Mouse (Mus musculus) brown adipose tissue, adult 24 weeks (tissue): ENCODE data around the gene Slain1. TPM values are rescaled to one million over a fixed set of nuclear protein-coding genes. Genes with fewer than 3 reads are reported as not detected.
"Not testable (repeated sequence)": the region's sequence is repeated elsewhere in the genome, so short reads cannot be mapped to it uniquely, and the experiment has no call there.

Experiments used
- H3K27ac ChIP-seq: fragments of 200-500 bp; replicated peaks from 2 replicates; pipeline ENCODE4 v1.5.1; 2012; ENCODE audit warnings: low read depth, mild to moderate bottlenecking, low read length
- H3K4me1 ChIP-seq: fragments of 200-500 bp; 2 replicates; pipeline ENCODE4 v1.6.1; 2012; ENCODE audit warnings: low read length, mixed read lengths; ENCODE audit not compliant: control insufficient read depth, insufficient read depth, insufficient read length
- H3K4me3 ChIP-seq: fragments of 200-500 bp; 2 replicates; pipeline ENCODE4 v1.5.1; 2012; ENCODE audit warnings: low read depth, mild to moderate bottlenecking, low read length, moderate library complexity; ENCODE audit not compliant: insufficient read depth
- polyA plus RNA-seq: library from polyadenylated mRNA; stranded (reverse); fragments of >200 nt; gene quantifications from 2 replicates; pipeline ENCODE4 v1.2.4, GENCODE M21; 2012; ENCODE audit not compliant: missing spikeins, insufficient read depth, insufficient read length

Slain1 gene
- polyA plus RNA-seq, 1 experiment = not detected

DNA sequence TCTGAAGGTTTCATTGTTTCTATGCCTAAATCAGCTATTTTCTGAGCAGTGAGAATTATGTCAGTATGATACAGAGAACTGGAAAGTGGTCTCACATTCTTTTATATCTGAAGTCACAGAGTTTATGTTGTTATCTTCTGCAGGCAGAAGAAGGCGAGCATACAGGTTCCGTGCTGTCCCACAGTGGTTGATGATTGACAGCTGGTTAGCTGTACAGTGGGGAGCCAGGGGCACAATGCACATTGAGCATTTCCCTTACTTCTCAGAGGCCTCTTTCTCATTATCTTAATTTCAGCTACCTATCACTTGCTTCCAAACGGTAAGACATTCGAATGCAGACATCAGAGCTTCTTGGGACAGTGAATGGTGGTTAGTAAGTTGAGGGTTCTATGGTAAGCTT lies 73.8 kb downstream of the Slain1 start:
- Histone ChIP-seq H3K4me1 (peaks cover 3% of the 10 kb centered on the region), H3K4me3 (no peak overlapping the region), H3K27ac (no peak overlapping the region)

GRCm38 (mm10) chr14:103728506-103728905 lies 78.5 kb downstream of the Slain1 start:
- Histone ChIP-seq H3K4me3 (no peak overlapping the region), H3K4me1 (no peaks in the 10 kb centered on the region), H3K27ac (no peak overlapping the region)

GRCm38 (mm10) chr14:103728951-103729725 lies 79.1 kb downstream of the Slain1 start:
- H3K4me1 ChIP-seq = no peaks in the 10 kb centered on the region
- no peak overlapping the region for H3K27ac ChIP-seq
- H3K4me3 ChIP-seq = no peak overlapping the region

DNA sequence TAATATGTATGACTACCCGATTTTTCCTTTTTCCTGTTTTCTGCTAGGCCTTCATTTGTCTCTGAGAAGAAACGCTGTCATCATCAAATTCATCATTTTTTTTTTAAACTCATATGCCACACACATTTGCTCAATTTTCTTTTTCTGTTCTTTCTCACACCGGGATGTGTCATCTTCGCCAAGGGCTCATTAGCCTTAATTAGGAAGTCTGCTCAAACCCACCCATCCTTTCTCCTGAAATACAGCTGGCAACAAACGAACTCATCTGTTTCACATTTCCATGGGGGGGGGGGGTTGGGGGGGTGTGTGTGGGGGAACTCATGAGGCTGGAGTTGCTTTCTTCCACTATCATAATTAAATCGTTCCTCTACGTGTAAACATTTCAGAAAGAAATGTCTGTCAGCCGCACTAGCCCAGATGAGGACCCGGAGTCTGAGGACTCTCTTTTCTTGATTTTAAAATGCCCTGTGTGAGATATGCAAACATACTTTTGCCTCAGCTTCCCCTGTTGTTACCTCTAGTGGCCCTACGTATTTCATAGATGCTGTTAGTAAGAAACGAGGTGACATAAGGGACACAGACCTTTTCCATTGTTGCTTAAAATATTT lies 79.8 kb downstream of the Slain1 start:
- Histone ChIP-seq H3K4me3 (no peak overlapping the region), H3K4me1 (no peaks in the 10 kb centered on the region), H3K27ac (no peak overlapping the region)

DNA sequence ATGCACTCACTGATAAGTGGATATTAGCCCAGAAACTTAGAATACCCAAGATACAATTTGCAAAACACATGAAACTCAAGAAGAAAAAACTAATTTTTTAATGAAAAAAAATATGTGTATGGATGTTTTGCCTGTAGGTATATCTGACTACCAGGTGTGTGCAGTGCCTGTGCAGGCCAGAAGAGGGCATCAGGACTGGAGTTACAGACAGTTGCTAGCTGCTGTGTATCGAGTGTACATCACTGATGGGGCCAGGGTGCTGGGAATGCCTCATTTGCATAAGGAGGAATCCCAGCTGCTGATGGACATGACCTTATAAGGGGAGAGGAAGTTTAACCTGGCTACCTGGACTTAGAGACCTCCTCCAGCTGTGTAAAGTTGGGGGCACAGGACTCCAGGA lies 82.6 kb downstream of the Slain1 start:
- H3K4me1 ChIP-seq = no peaks in the 10 kb centered on the region
- H3K27ac ChIP-seq = no peak overlapping the region
- no peak overlapping the region for H3K4me3 ChIP-seq

GRCm38 (mm10) chr14:103741216-103741615 lies 91.2 kb downstream of the Slain1 start:
- peak overlapping the region; percentile 47; the same call in 1 of the 2 replicates for H3K27ac ChIP-seq
- H3K4me3 ChIP-seq = no peak overlapping the region
- no peaks in the 10 kb centered on the region for H3K4me1 ChIP-seq

DNA sequence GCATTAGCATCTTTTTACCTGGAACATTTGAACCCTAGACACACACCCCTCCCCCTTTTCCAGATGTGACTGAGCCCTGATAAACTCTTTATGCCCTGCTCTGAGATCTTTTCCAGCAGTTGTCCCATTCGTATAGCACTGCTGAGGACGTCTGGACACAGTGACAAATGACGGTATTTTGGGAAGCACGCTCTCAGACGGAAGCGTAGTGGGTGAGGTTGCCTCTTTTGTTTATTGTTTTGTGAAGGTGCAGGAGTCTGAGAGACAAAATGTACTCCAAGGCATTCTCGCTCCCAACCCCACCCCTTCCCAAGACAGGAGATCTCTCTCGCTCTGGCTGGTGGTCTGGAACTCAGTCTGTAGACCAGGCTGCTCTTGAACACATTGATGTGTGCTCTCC lies 92.1 kb downstream of the Slain1 start:
- Histone ChIP-seq H3K4me3 (no peak overlapping the region), H3K27ac (peak overlapping the region; percentile 73), H3K4me1 (no peaks in the 10 kb centered on the region)

DNA sequence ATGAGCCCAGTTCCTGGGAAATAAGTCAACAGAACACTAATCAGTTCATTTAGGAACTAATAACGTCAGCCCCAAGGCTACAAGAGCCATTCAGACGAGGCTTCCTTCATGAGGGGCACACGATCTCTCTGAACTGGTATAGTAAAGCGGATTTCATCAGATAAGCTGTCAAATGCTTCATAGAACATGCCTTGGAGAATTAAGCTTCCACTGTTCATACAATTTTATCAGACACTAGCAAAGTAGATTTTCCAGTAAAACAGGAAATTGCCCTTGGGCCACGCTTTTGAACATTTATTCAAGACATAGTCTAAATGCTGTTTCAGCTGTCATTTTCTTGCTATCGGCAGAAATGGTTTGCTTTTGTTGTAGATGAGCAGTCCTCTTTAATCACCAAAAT lies 97.3 kb downstream of the Slain1 start:
- Histone ChIP-seq H3K4me3 (no peak overlapping the region), H3K27ac (no peak overlapping the region), H3K4me1 (no peaks in the 10 kb centered on the region)

DNA sequence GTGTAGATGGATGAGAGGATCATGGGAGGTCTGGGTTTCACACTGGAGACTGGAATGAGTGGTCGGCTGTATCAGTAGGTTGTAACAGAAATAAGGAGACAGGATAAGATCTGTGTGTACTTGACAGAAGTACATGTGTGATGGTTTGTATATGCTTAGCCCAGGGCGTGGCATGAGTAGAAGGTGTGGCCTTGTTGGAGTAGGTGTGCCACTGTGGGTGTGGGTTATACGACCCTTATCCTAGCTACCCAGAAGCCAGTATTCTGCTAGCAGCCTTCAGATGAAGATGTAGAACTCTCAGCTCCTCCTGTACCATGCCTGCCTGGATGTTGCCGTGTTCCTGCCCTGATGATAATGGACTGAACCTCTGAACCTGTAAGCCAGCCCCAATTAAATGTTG lies 100.6 kb downstream of the Slain1 start:
- H3K4me1 ChIP-seq, H3K4me3 ChIP-seq, H3K27ac ChIP-seq: not testable (repeated sequence)

DNA sequence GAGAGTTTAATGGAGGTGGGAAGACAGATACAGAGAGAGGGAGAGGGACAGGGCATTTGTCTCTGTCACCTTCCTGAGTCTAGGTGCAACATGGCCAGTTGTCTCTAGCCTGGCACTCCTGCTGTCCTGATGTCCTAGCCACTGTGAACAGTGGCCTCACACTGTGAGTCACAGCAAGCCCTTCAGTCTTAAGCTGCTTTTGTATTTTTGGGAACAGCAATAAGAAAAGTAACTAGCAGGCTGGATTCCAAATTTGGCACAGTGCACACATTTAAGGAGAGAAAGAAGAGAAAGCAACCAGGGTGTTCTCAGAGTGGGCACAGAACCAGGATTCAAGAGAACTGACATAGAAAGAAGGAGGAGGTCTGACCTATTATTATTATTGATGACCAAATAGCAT lies 101.4 kb downstream of the Slain1 start:
- Histone ChIP-seq H3K4me1 (no peaks in the 10 kb centered on the region), H3K4me3 (no peak overlapping the region), H3K27ac (no peak overlapping the region)

GRCm38 (mm10) chr14:103752773-103753172 lies 102.7 kb downstream of the Slain1 start:
- Histone ChIP-seq H3K4me1 (no peaks in the 10 kb centered on the region), H3K4me3 (no peak overlapping the region), H3K27ac (no peak overlapping the region)

DNA sequence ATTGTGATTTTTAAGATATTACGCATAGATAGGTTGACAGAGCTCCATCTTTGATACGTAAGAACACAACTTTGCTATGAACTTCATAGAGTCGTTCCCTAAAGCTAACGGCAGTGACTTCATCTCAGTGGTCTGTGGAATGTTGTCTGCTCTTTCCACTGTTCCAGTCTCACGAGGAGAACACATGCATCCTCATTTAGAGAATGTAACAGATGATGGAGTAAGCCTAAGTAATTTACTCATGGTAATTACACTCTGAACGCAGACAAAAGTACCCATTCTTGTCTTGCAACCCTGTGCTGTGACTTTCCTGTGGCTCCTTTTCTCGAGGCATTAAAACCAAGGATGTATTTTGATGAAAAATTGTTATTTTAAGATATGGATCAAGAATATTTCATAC lies 104.0 kb downstream of the Slain1 start:
- Histone ChIP-seq H3K27ac (no peak overlapping the region), H3K4me1 (no peaks in the 10 kb centered on the region), H3K4me3 (no peak overlapping the region)

DNA sequence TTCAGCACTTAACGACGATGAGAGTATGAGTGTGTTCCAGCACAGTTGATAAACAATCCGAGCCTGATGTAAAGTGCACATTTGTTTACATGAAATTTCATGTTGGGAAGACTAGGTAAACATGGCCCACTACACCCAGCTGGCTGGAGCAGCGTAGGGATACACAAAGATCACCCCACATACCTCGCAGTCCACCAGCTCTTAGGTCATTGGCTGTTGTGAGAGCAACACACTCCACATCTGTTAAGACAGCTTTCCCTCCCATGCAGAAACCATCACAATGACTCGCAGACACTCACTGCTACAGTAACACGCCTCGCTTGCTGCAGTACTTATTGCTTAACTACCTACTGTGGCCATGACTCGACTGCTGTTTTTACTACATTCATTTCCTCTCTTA lies 104.4 kb downstream of the Slain1 start:
- Histone ChIP-seq H3K4me1 (no peaks in the 10 kb centered on the region), H3K4me3 (no peak overlapping the region), H3K27ac (no peak overlapping the region)
